Mouse (Mus musculus): ENCODE measurements at regions not wholly inside any gene's neighbourhood (a gene's known extent, or its start where the extent isn't known, plus 50 kb on each side); places are given as distances from the start of the nearest gene placed in this dataset.

- no peaks in the 10 kb centered on the region for H3K27me3 ChIP-seq (ENCODE audit: control insufficient read depth, insufficient read depth, low read length)
Measured at GRCm38 (mm10) chr17:85805726-85806359, 117.8 kb upstream of the Six2 start.

DNA sequence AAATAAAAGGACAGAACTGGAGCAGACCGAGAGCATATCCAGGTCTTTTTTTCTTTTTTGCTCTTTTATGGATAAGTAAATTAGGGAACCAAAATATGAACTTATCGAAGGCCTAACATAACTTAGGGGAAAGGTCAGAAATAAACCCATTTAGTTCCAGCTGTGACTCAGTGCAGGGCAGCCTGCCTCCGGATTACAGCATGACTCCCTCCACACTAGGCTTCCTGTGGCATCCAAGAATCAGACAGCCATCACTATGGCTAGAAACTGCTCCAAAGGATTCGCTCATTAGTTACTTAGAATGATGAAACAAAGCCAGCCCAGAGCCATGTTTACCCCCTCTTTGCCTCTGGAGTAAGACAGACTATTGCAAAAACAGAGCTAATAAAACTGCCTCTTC, 116.6 kb upstream of the Six2 start:
- no peak for ATAC-seq (ENCODE audit: insufficient number of reproducible peaks, insufficient read depth, low FRiP score, low read depth)
- Histone ChIP-seq H3K27me3 (ENCODE audit: control insufficient read depth, insufficient read depth, low read length) (0 out of 2 replicates have a peak, but pooled peaks cover 5% of the 10 kb centered on the region), H3K27ac (ENCODE audit: low read length) (no peak overlapping the region), H3K4me2 (replicated peaks; ENCODE audit: low read depth, low read length) (no peak overlapping the region), H3K9me3 (ENCODE audit: control insufficient read depth, low read depth, low read length) (no peaks in the 10 kb centered on the region), H3K9ac (replicated peaks; ENCODE audit: low read depth, low read length) (no peak overlapping the region), H3K4me3 (ENCODE audit: low read depth, low read length) (no peak overlapping the region), H3K36me3 (ENCODE audit: control insufficient read depth, insufficient read depth, low read length) (no peaks in the 10 kb centered on the region), H3K4me1 (ENCODE audit: control insufficient read depth, insufficient read depth, low read length) (peaks cover 4% of the 10 kb centered on the region; the same call in 1 of the 2 replicates)
- WGBS: 54% methylated on average over 4 of the region's 4 CpGs

More at GRCm38 (mm10) chr17:85805726-85806359, 117.8 kb upstream of the Six2 start:
- Histone ChIP-seq H3K4me3 (ENCODE audit: low read depth, low read length) (no peak overlapping the region), H3K9me3 (ENCODE audit: control insufficient read depth, low read depth, low read length) (no peaks in the 10 kb centered on the region), H3K4me2 (replicated peaks; ENCODE audit: low read depth, low read length) (no peak overlapping the region; the same call in 1 of the 2 replicates), H3K4me1 (ENCODE audit: control insufficient read depth, insufficient read depth, low read length) (no peaks in the 10 kb centered on the region), H3K36me3 (ENCODE audit: control insufficient read depth, insufficient read depth, low read length) (no peaks in the 10 kb centered on the region), H3K9ac (replicated peaks; ENCODE audit: low read depth, low read length) (no peak overlapping the region), H3K27ac (ENCODE audit: low read length) (no peak overlapping the region)
- ATAC-seq (ENCODE audit: insufficient number of reproducible peaks, insufficient read depth, low FRiP score, low read depth): no peak
- 60% methylated on average over 13 of the region's 13 CpGs for WGBS

DNA sequence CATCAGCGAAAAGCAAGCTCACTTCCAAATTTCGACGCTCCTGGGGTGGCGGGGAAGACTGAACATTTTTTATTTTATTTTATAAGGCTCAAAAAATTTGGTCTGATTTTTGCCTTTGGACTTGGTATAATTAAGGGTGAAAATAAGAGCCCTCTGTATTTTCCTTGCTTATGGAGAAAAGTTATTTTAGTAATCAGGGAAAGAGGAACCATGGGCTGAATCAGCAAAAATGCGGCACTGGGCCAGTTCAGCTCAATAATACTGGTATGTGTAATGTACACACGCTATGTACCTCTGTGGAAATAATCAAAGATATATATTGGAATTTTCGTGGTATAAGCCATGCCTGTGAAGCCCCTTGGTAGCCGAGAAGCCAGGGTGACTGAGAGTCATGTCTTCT, 113.7 kb upstream of the Six2 start:
- 0 out of 2 replicates have a peak overlapping the region, but pooled peaks have one; percentile 61 for H3K9ac ChIP-seq (replicated peaks; ENCODE audit: low read depth, low read length)
- 80% methylated on average over 8 of the region's 8 CpGs for WGBS
- peaks cover 5% of the 10 kb centered on the region; the same call in 1 of the 2 replicates for H3K4me1 ChIP-seq (ENCODE audit: control insufficient read depth, insufficient read depth, low read length)
- peaks cover 9% of the 10 kb centered on the region; the same call in 1 of the 2 replicates for H3K27me3 ChIP-seq (ENCODE audit: control insufficient read depth, insufficient read depth, low read length)
- H3K4me3 ChIP-seq (ENCODE audit: low read depth, low read length): no peak overlapping the region; the same call in 1 of the 2 replicates
- H3K9me3 ChIP-seq (ENCODE audit: control insufficient read depth, low read depth, low read length): no peaks in the 10 kb centered on the region
- ATAC-seq (ENCODE audit: insufficient number of reproducible peaks, insufficient read depth, low FRiP score, low read depth): no peak
- peak overlapping the region; percentile 94; the same call in 1 of the 2 replicates for H3K4me2 ChIP-seq (replicated peaks; ENCODE audit: low read depth, low read length)
- no peaks in the 10 kb centered on the region for H3K36me3 ChIP-seq (ENCODE audit: control insufficient read depth, insufficient read depth, low read length)
- peak overlapping the region; percentile 81 for H3K27ac ChIP-seq (ENCODE audit: low read length)

DNA sequence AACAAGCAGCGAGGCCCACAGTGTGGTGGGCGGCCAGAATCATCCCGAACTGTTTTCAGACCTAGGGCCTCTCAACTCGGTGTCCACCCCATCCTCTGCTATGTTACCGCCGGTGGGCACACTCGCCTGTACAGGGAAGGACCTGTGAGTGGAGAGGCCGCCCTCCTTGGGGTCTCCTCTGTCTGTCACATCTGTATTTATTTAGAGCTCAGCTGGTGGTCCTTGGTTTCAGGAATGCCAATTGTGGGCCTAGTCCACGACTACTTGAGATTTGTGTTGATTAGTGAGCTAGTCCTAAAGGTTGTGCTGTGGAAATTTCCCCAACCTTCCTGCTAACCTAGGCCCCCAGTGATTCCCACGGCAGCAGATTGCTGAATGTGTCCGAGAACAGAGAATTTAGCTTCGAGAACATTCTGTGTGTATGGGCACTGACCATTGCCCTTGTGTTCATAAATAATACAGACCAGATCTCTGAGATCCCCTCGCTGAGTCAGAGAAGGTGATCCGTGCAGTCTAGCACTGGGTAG, 113.1 kb upstream of the Six2 start:
- no peaks in the 10 kb centered on the region for H3K36me3 ChIP-seq (ENCODE audit: control insufficient read depth, insufficient read depth, low read length)
- peaks cover 9% of the 10 kb centered on the region; the same call in 1 of the 2 replicates for H3K27me3 ChIP-seq (ENCODE audit: control insufficient read depth, insufficient read depth, low read length)
- H3K9me3 ChIP-seq (ENCODE audit: control insufficient read depth, low read depth, low read length): no peaks in the 10 kb centered on the region
- H3K4me2 ChIP-seq (replicated peaks; ENCODE audit: low read depth, low read length): peak overlapping the region; percentile 94
- peak overlapping the region; percentile 52 for H3K4me3 ChIP-seq (ENCODE audit: low read depth, low read length)
- 40% methylated on average over 14 of the region's 14 CpGs for WGBS
- peak overlapping the region; percentile 61 for H3K9ac ChIP-seq (replicated peaks; ENCODE audit: low read depth, low read length)
- no peak for ATAC-seq (ENCODE audit: insufficient number of reproducible peaks, insufficient read depth, low FRiP score, low read depth)
- peaks cover 5% of the 10 kb centered on the region; the same call in 1 of the 2 replicates for H3K4me1 ChIP-seq (ENCODE audit: control insufficient read depth, insufficient read depth, low read length)
- peak overlapping the region; percentile 81 for H3K27ac ChIP-seq (ENCODE audit: low read length)

DNA sequence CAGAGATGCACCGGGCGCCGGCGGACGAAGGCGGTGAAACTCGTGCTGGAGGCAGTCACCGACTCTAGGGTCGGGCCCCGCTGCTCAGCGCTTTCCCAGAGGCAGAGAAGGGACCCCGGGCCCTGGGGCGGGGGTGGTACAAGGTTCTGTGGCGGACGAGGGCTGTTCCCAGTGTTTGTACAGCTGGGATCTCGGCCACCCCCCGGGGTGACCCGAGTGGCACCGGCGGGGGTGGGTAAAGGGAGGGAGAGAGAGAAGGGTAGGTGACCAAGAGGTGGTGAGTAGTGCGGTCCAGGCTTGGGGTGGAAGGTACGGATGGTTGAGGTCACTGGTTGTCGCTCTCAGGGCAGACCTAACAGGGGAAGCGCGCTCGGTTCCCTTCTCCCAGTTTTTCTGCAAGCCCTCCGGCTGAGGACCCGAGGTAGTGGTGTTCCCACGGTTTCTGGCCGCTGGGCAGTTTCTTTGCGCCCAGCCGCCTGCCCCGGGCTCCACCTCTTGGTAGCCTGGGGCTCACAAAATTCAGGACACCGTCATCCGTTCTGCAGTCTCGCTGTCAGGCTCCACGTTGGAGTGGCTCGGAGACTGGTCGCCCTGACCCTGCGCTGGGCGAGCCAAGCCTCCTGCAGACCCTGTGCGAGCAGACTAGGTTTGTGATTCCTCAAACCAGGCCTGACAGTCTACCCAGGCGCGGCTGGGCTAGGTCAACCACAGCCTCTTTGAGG, 112.4 kb upstream of the Six2 start:
- no peaks in the 10 kb centered on the region for H3K9me3 ChIP-seq (ENCODE audit: control insufficient read depth, low read depth, low read length)
- 8% methylated on average over 44 of the region's 44 CpGs for WGBS
- peak overlapping the region; percentile 81 for H3K27ac ChIP-seq (ENCODE audit: low read length)
- no peaks in the 10 kb centered on the region for H3K36me3 ChIP-seq (ENCODE audit: control insufficient read depth, insufficient read depth, low read length)
- H3K9ac ChIP-seq (replicated peaks; ENCODE audit: low read depth, low read length): peak overlapping the region; percentile 61
- H3K4me2 ChIP-seq (replicated peaks; ENCODE audit: low read depth, low read length): peak overlapping the region; percentile 94
- peaks cover 5% of the 10 kb centered on the region; the same call in 1 of the 2 replicates for H3K4me1 ChIP-seq (ENCODE audit: control insufficient read depth, insufficient read depth, low read length)
- peaks cover 9% of the 10 kb centered on the region; the same call in 1 of the 2 replicates for H3K27me3 ChIP-seq (ENCODE audit: control insufficient read depth, insufficient read depth, low read length)
- ATAC-seq (ENCODE audit: insufficient number of reproducible peaks, insufficient read depth, low FRiP score, low read depth): peak; percentile 46; the same call in 1 of the 2 replicates
- H3K4me3 ChIP-seq (ENCODE audit: low read depth, low read length): peak overlapping the region; percentile 52

DNA sequence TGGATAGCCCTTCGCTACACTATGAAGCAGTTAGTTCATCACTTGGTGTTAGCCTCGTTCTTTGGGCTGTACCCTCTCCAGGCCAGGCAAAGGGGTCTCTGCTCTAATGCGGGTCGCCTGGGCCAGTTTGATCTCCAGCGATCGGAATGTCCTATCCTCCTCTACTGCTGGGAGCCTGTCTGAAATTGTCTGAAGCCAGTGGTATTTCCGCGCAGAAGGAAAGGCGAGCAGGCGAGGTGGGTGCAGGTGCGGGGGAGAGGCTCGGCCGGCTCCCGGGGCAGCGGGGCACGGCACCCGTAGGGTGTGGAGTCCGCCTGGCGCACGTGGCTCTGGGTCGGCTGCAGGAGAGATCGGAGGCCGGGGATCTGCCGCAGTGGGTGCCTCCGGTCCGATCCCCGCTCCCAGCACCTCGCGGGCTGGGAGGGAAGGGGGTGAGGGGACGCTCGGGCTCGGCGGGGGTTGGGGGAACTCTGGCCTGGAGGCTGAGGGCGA, 111.8 kb upstream of the Six2 start:
- Histone ChIP-seq H3K4me3 (ENCODE audit: low read depth, low read length) (peak overlapping the region; percentile 52), H3K4me2 (replicated peaks; ENCODE audit: low read depth, low read length) (peak overlapping the region; percentile 94), H3K36me3 (ENCODE audit: control insufficient read depth, insufficient read depth, low read length) (no peaks in the 10 kb centered on the region), H3K4me1 (ENCODE audit: control insufficient read depth, insufficient read depth, low read length) (peaks cover 5% of the 10 kb centered on the region; the same call in 1 of the 2 replicates), H3K9me3 (ENCODE audit: control insufficient read depth, low read depth, low read length) (no peaks in the 10 kb centered on the region), H3K9ac (replicated peaks; ENCODE audit: low read depth, low read length) (peak overlapping the region; percentile 61), H3K27ac (ENCODE audit: low read length) (peak overlapping the region; percentile 81), H3K27me3 (ENCODE audit: control insufficient read depth, insufficient read depth, low read length) (peaks cover 9% of the 10 kb centered on the region; the same call in 1 of the 2 replicates)
- WGBS: 1% methylated on average over 34 of the region's 34 CpGs
- ATAC-seq (ENCODE audit: insufficient number of reproducible peaks, insufficient read depth, low FRiP score, low read depth): peak; percentile 61

GRCm38 (mm10) chr17:85799081-85799864, 111.2 kb upstream of the Six2 start:
- 4% methylated on average over 22 of the region's 22 CpGs for WGBS
- H3K4me3 ChIP-seq (ENCODE audit: low read depth, low read length): peak overlapping the region; percentile 52
- H3K9me3 ChIP-seq (ENCODE audit: control insufficient read depth, low read depth, low read length): no peaks in the 10 kb centered on the region
- no peak for ATAC-seq (ENCODE audit: insufficient number of reproducible peaks, insufficient read depth, low FRiP score, low read depth)
- H3K27ac ChIP-seq (ENCODE audit: low read length): peak overlapping the region; percentile 81; the same call in 1 of the 2 replicates
- peak overlapping the region; percentile 61 for H3K9ac ChIP-seq (replicated peaks; ENCODE audit: low read depth, low read length)
- H3K4me2 ChIP-seq (replicated peaks; ENCODE audit: low read depth, low read length): peak overlapping the region; percentile 94
- H3K36me3 ChIP-seq (ENCODE audit: control insufficient read depth, insufficient read depth, low read length): no peaks in the 10 kb centered on the region
- peaks cover 5% of the 10 kb centered on the region; the same call in 1 of the 2 replicates for H3K4me1 ChIP-seq (ENCODE audit: control insufficient read depth, insufficient read depth, low read length)
- H3K27me3 ChIP-seq (ENCODE audit: control insufficient read depth, insufficient read depth, low read length): peaks cover 9% of the 10 kb centered on the region; the same call in 1 of the 2 replicates

Data from stomach, embryonic 14.5 days (tissue).